Mouse (Mus musculus) myocyte (in vitro differentiated cells): ENCODE results near the gene Tlx1. TPM values are rescaled to one million over a fixed set of nuclear protein-coding genes. Genes with fewer than 3 reads are reported as not detected.

ENCODE experiments used
- H3K27me3 ChIP-seq: one replicate; pipeline ENCODE4 v1.6.1; 2011; ENCODE audit not compliant: control insufficient read depth, insufficient read depth, insufficient read length
- H3K36me3 ChIP-seq: one replicate; pipeline ENCODE4 v1.6.1; 2011; ENCODE audit not compliant: control insufficient read depth, insufficient read depth
- H3K4me2 ChIP-seq: one replicate; pipeline ENCODE4 v1.6.1; 2011; ENCODE audit warnings: low read depth, control low read depth
- H3K4me3 ChIP-seq: one replicate; pipeline ENCODE4 v1.5.1; 2011; ENCODE audit warnings: mild to moderate bottlenecking, control low read depth, moderate library complexity
- H3K79me2 ChIP-seq: one replicate; pipeline ENCODE4 v1.6.1; 2011; ENCODE audit not compliant: control insufficient read depth, insufficient read depth
- H3ac ChIP-seq: one replicate; pipeline ENCODE4 v1.6.1; 2011; ENCODE audit not compliant: control insufficient read depth, insufficient read length
- CEBPB ChIP-seq: IDR thresholded peaks from 2 replicates; pipeline ENCODE4 v1.6.1; 2011; ENCODE audit warnings: mild to moderate bottlenecking, moderate library complexity; ENCODE audit not compliant: poor library complexity, insufficient read depth, severe bottlenecking
- E2F4 ChIP-seq: IDR thresholded peaks from one replicate; pipeline ENCODE4 v1.6.1; 2011; ENCODE audit warnings: mild to moderate bottlenecking, control low read depth, moderate library complexity; ENCODE audit not compliant: insufficient read depth
- MAX ChIP-seq: IDR thresholded peaks from one replicate; pipeline ENCODE4 v1.6.1; 2011; ENCODE audit warnings: low read depth, mild to moderate bottlenecking, control low read depth
- MYOD1 ChIP-seq, 3 experiments: IDR thresholded peaks; one replicate each; pipeline ENCODE4 v1.6.1; 2011; ENCODE audit warnings: control low read depth in 2 of 3, low read depth in 2 of 3, mild to moderate bottlenecking in 2 of 3, moderate library complexity in 1 of 3; ENCODE audit not compliant: insufficient read length in 2 of 3, control insufficient read depth in 1 of 3
- MYOG ChIP-seq, 3 experiments: IDR thresholded peaks; one replicate each; pipeline ENCODE4 v1.6.1; 2011; ENCODE audit warnings: control low read depth in 2 of 3, low read depth in 2 of 3, mild to moderate bottlenecking in 2 of 3; ENCODE audit not compliant: insufficient read length in 2 of 3, control insufficient read depth in 1 of 3, insufficient read depth in 1 of 3
- POLR2A ChIP-seq: IDR thresholded peaks from one replicate; pipeline ENCODE4 v1.6.1; 2011; ENCODE audit warnings: low read depth, mild to moderate bottlenecking, control low read depth, moderate library complexity; ENCODE audit not compliant: insufficient read length
- POLR2AphosphoS2 ChIP-seq: IDR thresholded peaks from one replicate; pipeline ENCODE4 v1.6.1; 2011; ENCODE audit warnings: low read depth, control low read depth; ENCODE audit not compliant: insufficient read length
- REST ChIP-seq: IDR thresholded peaks from one replicate; pipeline ENCODE4 v1.6.1; 2011; ENCODE audit warnings: mild to moderate bottlenecking, control low read depth, moderate library complexity; ENCODE audit not compliant: insufficient read depth, insufficient read length
- SRF ChIP-seq: IDR thresholded peaks from one replicate; pipeline ENCODE4 v1.6.1; 2011; ENCODE audit warnings: low read depth; ENCODE audit not compliant: control insufficient read depth, insufficient read length
- TCF12 ChIP-seq: IDR thresholded peaks from one replicate; pipeline ENCODE4 v1.6.1; 2011; ENCODE audit warnings: mild to moderate bottlenecking, control low read depth; ENCODE audit not compliant: poor library complexity, insufficient read depth, severe bottlenecking
- TCF3 ChIP-seq: IDR thresholded peaks from one replicate; pipeline ENCODE4 v1.6.1; 2011; ENCODE audit warnings: low read depth, control low read depth; ENCODE audit not compliant: insufficient read length
- USF1 ChIP-seq: IDR thresholded peaks from one replicate; pipeline ENCODE4 v1.6.1; 2011; ENCODE audit warnings: low read depth, mild to moderate bottlenecking, control low read depth, moderate library complexity
- polyA plus RNA-seq: library from polyadenylated mRNA; unstranded; fragments of >200 nt; fragmentation: generic; extraction: Trizol; gene quantifications from one replicate; pipeline ENCODE4 v1.2.1, GENCODE M21; 2012; ENCODE audit warnings: missing spikeins

Gene Tlx1
- polyA plus RNA-seq: not detected

GRCm38 (mm10) chr19:45150490-45151181, at the start of gene Tlx1:
Tlx1 (plus strand) TSS chr19:45150680.
- H3K27me3 ChIP-seq: peaks cover 84% of the 10 kb centered on the region
- no peaks in the 10 kb centered on the region for H3K79me2 ChIP-seq
- H3K4me3 ChIP-seq: no peak within 1 kb of the TSS
- H3K36me3 ChIP-seq: no peaks in the 10 kb centered on the region
- TF ChIP-seq USF1 (no peak), SRF (no peak), CEBPB (no peak), E2F4 (no peak), REST (no peak), MAX (no peak), MYOD1 (IDR thresholded peaks at IDR 0.05; ENCODE audit: control insufficient read depth in 1 of 3, insufficient read length in 2 of 3, low read depth in 2 of 3) (no peak), POLR2A (no peak), TCF3 (no peak), TCF12 (no peak), MYOG (IDR thresholded peaks at IDR 0.05; ENCODE audit: control insufficient read depth in 1 of 3, insufficient read depth in 1 of 3, insufficient read length in 2 of 3, low read depth in 2 of 3) (no peak), POLR2AphosphoS2 (no peak)
- no peak within 1 kb of the TSS for H3ac ChIP-seq
- H3K4me2 ChIP-seq: no peak within 1 kb of the TSS

DNA sequence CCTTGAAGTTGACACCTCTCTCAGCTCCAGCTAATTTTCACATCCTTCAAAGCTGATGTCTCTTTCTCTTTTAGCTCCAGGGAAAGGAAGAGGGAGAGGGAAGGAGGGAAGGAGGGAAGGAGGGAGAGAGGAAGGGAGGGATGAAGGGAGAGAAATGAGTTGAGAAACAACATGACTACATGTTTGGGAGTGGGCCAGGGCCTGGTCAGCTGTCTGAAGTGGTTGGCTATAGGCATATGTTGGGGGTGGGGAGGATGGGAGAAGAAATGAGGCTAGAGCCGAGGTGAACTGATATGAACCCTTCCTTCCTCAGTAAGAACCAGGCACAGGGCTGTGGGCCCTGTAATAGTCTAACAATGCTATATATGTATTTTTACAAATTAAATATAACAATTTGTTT, 44.9 kb upstream of the Tlx1 start:
- no peak overlapping the region for H3ac ChIP-seq
- no peak overlapping the region for H3K4me2 ChIP-seq
- H3K4me3 ChIP-seq: no peak overlapping the region
- H3K36me3 ChIP-seq: no peaks in the 10 kb centered on the region
- H3K79me2 ChIP-seq: no peaks in the 10 kb centered on the region
- TF ChIP-seq TCF3: no peak
- no peak for TF ChIP-seq REST
- no peak for TF ChIP-seq POLR2A
- no peak for TF ChIP-seq TCF12
- TF ChIP-seq SRF: no peak
- peaks cover 47% of the 10 kb centered on the region for H3K27me3 ChIP-seq

DNA sequence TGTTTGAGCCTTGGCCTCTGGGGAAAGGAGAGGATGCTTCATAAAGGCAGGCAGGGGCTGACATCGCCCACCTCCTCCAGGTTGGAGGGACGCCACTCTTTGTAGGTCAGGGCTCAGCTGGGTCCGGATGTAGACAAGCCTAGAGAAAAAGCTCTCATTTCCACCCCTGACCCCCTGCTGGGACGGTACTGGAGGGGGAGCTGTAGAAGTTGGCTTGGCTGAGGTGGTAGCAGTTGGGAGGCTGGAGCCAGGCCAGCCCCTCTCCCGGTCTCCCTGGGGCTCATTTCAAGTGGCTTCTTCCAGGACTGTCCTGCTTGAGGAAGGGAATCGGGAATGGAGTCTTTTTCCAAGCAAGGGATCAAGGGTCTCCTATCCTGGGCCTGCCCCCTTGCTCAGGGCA, 43.8 kb upstream of the Tlx1 start:
- H3K36me3 ChIP-seq: no peaks in the 10 kb centered on the region
- no peak overlapping the region for H3ac ChIP-seq
- no peaks in the 10 kb centered on the region for H3K79me2 ChIP-seq
- H3K27me3 ChIP-seq: peaks cover 44% of the 10 kb centered on the region
- H3K4me2 ChIP-seq: no peak overlapping the region
- TF ChIP-seq MAX: no peak
- no peak for TF ChIP-seq POLR2AphosphoS2
- TF ChIP-seq TCF3: no peak
- H3K4me3 ChIP-seq: no peak overlapping the region

- Histone ChIP-seq H3ac (no peak overlapping the region), H3K79me2 (no peaks in the 10 kb centered on the region), H3K27me3 (peaks cover 34% of the 10 kb centered on the region), H3K4me3 (no peak overlapping the region), H3K36me3 (no peaks in the 10 kb centered on the region), H3K4me2 (no peak overlapping the region)
- no peak for TF ChIP-seq REST
- TF ChIP-seq POLR2A: no peak
- no peak for TF ChIP-seq MYOD1 (IDR thresholded peaks at IDR 0.05; ENCODE audit: control insufficient read depth in 1 of 3, insufficient read length in 2 of 3, low read depth in 2 of 3)
- no peak for TF ChIP-seq USF1
- no peak for TF ChIP-seq TCF3
- TF ChIP-seq MYOG (IDR thresholded peaks at IDR 0.05; ENCODE audit: control insufficient read depth in 1 of 3, insufficient read depth in 1 of 3, insufficient read length in 2 of 3, low read depth in 2 of 3): no peak
- TF ChIP-seq TCF12: no peak
- TF ChIP-seq MAX: no peak
- no peak for TF ChIP-seq POLR2AphosphoS2
- TF ChIP-seq E2F4: no peak
- no peak for TF ChIP-seq CEBPB
- no peak for TF ChIP-seq SRF
Measured at GRCm38 (mm10) chr19:45110681-45111080, 39.8 kb upstream of the Tlx1 start.

DNA sequence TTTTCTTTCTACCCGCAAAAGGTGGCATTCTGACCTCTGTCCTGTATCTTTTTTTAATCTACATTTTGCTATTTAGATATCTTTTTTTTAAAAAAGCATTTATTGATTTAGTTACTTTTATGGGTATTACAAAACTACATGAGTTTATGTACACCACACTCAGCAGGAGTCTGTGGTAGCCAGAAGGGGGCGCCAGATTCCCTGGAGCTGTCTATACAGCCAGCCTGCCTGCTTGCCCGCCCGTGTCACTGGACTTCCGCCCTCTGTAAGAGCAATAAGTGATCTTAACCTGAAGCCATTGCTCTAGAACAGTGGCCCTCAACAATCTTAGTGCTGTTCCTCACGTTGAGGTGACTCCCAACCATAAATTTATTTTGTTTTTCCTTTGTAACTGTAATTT, 38.0 kb upstream of the Tlx1 start:
- Histone ChIP-seq H3K27me3 (peaks cover 34% of the 10 kb centered on the region), H3ac (no peak overlapping the region), H3K4me3 (no peak overlapping the region), H3K36me3 (no peaks in the 10 kb centered on the region), H3K4me2 (no peak overlapping the region), H3K79me2 (no peaks in the 10 kb centered on the region)
- TF ChIP-seq MAX (no peak), E2F4 (no peak), TCF3 (no peak), USF1 (no peak), MYOG (IDR thresholded peaks at IDR 0.05; ENCODE audit: control insufficient read depth in 1 of 3, insufficient read depth in 1 of 3, insufficient read length in 2 of 3, low read depth in 2 of 3) (no peak), TCF12 (no peak), POLR2AphosphoS2 (no peak), REST (no peak), CEBPB (no peak), POLR2A (no peak), MYOD1 (IDR thresholded peaks at IDR 0.05; ENCODE audit: control insufficient read depth in 1 of 3, insufficient read length in 2 of 3, low read depth in 2 of 3) (no peak), SRF (no peak)
